Comparison of ENCODE assay signal across 9 mouse cellular contexts in the genomic region with DNA sequence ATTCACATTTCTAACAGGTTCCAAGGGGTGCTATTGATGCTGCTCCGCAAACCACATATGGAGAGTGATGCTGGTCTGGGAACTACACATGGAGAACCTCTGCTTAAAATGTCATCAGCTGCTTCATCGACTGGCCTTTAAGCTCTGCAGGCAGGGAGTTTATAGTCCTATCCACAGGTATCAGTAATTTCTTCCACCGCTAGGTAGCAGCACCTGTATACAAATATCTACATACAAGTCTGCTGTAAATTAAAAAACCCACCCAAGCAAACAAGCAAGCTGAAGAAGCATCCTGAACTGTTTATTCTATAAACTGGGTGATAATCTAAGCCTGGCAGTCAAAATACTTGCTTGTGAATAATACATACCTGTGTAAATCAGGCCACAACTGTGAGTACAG.
A peak's percentile ranks its signal among the peaks of the same experiment; 100 is the strongest.
DNase-seq lines count a peak whose midpoint lies in the region; ATAC-seq and TF ChIP-seq lines count a peak whose summit lies in the region.
"Had no signal": no experiment of that assay in that cellular context is flagged by ENCODE, and none has a peak within 500 bp of the region (broad histone marks: within the 10 kb centered on the region; RNA-seq: fewer than 3 reads in every experiment).

No protein-coding gene starts in this region.

- no peak overlapping the region for H3K4me3 ChIP-seq in forebrain, embryonic 14.5 days (ENCODE audit: low read depth, low read length)
- H3K4me3 ChIP-seq in forebrain, embryonic 11.5 days (ENCODE audit: low read depth, low read length), result no peak overlapping the region
- no peak overlapping the region for H3K4me3 ChIP-seq in midbrain, embryonic 11.5 days (ENCODE audit: low read depth, low read length)
- no peak overlapping the region for H3K4me3 ChIP-seq in midbrain, embryonic 13.5 days (replicated peaks)
- H3K4me3 ChIP-seq in limb, embryonic 14.5 days (replicated peaks; ENCODE audit: low read length), result no peak overlapping the region
- H3K4me3 ChIP-seq: midbrain, embryonic 12.5 days had no signal

- ATAC-seq in forebrain, embryonic 14.5 days, result no peak
- ATAC-seq in forebrain, embryonic 11.5 days (replicated peaks; ENCODE audit: low FRiP score), result no peak
- ATAC-seq in midbrain, embryonic 11.5 days (ENCODE audit: low FRiP score), result no peak
- ATAC-seq in midbrain, embryonic 13.5 days, result no peak
- ATAC-seq in limb, embryonic 14.5 days (ENCODE audit: low FRiP score, low read depth), result no peak
- no peak for ATAC-seq in inflammation-experienced regulatory T-cells, adult 6 months

- intact Hi-C loops in heart, postnatal 14 days (cut with DNase I), result loop anchor here (2.0 to 5.0 kb wide), 4 partner anchors 38 to 288 kb away; a partner anchor contains a TSS

- WGBS in forebrain, embryonic 14.5 days, result 43% methylated on average over 3 of the region's 3 CpGs
- 48% methylated on average over 3 of the region's 3 CpGs for WGBS in forebrain, embryonic 11.5 days
- 48% methylated on average over 3 of the region's 3 CpGs for WGBS in midbrain, embryonic 11.5 days
- WGBS in midbrain, embryonic 13.5 days, result 45% methylated on average over 3 of the region's 3 CpGs
- WGBS in limb, embryonic 14.5 days, result 30% methylated on average over 3 of the region's 3 CpGs

- peak; percentile 66 for DNase-seq in forebrain, embryonic 14.5 days (ENCODE audit: low spot score)
- no peak for DNase-seq in forebrain, embryonic 11.5 days (ENCODE audit: low spot score)
- DNase-seq in midbrain, embryonic 11.5 days (ENCODE audit: low spot score, missing footprints), result peak; percentile 87
- DNase-seq in adipocyte (ENCODE audit: low spot score), result peak; percentile 67
- peak; percentile 37 to 63 for DNase-seq in heart, postnatal 14 days
- DNase-seq in limb, embryonic 14.5 days (ENCODE audit: low spot score), result peak; percentile 62

- no peak overlapping the region for H3K27ac ChIP-seq in forebrain, embryonic 14.5 days (ENCODE audit: low read depth, low read length)
- H3K27ac ChIP-seq in forebrain, embryonic 11.5 days (ENCODE audit: low read depth, low read length), result no peak overlapping the region
- H3K27ac ChIP-seq in midbrain, embryonic 11.5 days (ENCODE audit: low read depth, low read length), result no peak overlapping the region
- no peak overlapping the region for H3K27ac ChIP-seq in midbrain, embryonic 13.5 days
- H3K27ac ChIP-seq in limb, embryonic 14.5 days (replicated peaks; ENCODE audit: low read depth, low read length), result no peak overlapping the region
- H3K27ac ChIP-seq: midbrain, embryonic 12.5 days had no signal

- H3K4me2 ChIP-seq in forebrain, embryonic 14.5 days (ENCODE audit: low read length), result no peak overlapping the region
- no peak overlapping the region for H3K4me2 ChIP-seq in forebrain, embryonic 11.5 days (ENCODE audit: low read depth, low read length, severe bottlenecking)
- no peak overlapping the region for H3K4me2 ChIP-seq in midbrain, embryonic 11.5 days
- H3K4me2 ChIP-seq in midbrain, embryonic 13.5 days (replicated peaks), result no peak overlapping the region
- no peak overlapping the region for H3K4me2 ChIP-seq in limb, embryonic 14.5 days (replicated peaks; ENCODE audit: low read depth, low read length, severe bottlenecking)
- H3K4me2 ChIP-seq: midbrain, embryonic 12.5 days had no signal

- H3K9me3 ChIP-seq in forebrain, embryonic 14.5 days (replicated peaks; ENCODE audit: control insufficient read depth, low read length), result no peaks in the 10 kb centered on the region
- H3K9me3 ChIP-seq in forebrain, embryonic 11.5 days (ENCODE audit: control insufficient read depth, low read length), result no peaks in the 10 kb centered on the region
- H3K9me3 ChIP-seq in midbrain, embryonic 11.5 days (ENCODE audit: control insufficient read depth, low read length), result no peaks in the 10 kb centered on the region
- no peaks in the 10 kb centered on the region for H3K9me3 ChIP-seq in midbrain, embryonic 13.5 days
- H3K9me3 ChIP-seq in limb, embryonic 14.5 days (ENCODE audit: control insufficient read depth, low read length), result no peaks in the 10 kb centered on the region
- H3K9me3 ChIP-seq: midbrain, embryonic 12.5 days had no signal

- no peaks in the 10 kb centered on the region for H3K4me1 ChIP-seq in forebrain, embryonic 14.5 days (ENCODE audit: control insufficient read depth, insufficient read depth, low read length)
- H3K4me1 ChIP-seq in forebrain, embryonic 11.5 days (replicated peaks; ENCODE audit: control insufficient read depth, insufficient read depth, low read length), result no peaks in the 10 kb centered on the region
- H3K4me1 ChIP-seq in midbrain, embryonic 11.5 days (ENCODE audit: control insufficient read depth, insufficient read depth, low read length), result no peaks in the 10 kb centered on the region
- no peaks in the 10 kb centered on the region for H3K4me1 ChIP-seq in midbrain, embryonic 13.5 days (replicated peaks)
- 0 out of 2 replicates have a peak, but pooled peaks cover 3% of the 10 kb centered on the region for H3K4me1 ChIP-seq in limb, embryonic 14.5 days (ENCODE audit: control insufficient read depth, insufficient read depth, low read length)
- H3K4me1 ChIP-seq: midbrain, embryonic 12.5 days had no signal

- no peaks in the 10 kb centered on the region for H3K27me3 ChIP-seq in forebrain, embryonic 14.5 days (replicated peaks; ENCODE audit: control insufficient read depth, insufficient read depth, low read length)
- H3K27me3 ChIP-seq in forebrain, embryonic 11.5 days (ENCODE audit: control insufficient read depth, insufficient read depth, low read length), result no peaks in the 10 kb centered on the region
- no peaks in the 10 kb centered on the region for H3K27me3 ChIP-seq in midbrain, embryonic 11.5 days (ENCODE audit: control insufficient read depth, insufficient read depth, low read length)
- no peaks in the 10 kb centered on the region for H3K27me3 ChIP-seq in midbrain, embryonic 13.5 days
- H3K27me3 ChIP-seq in limb, embryonic 14.5 days (ENCODE audit: control insufficient read depth, insufficient read depth, low read length), result no peaks in the 10 kb centered on the region
- H3K27me3 ChIP-seq: midbrain, embryonic 12.5 days had no signal

- no peak overlapping the region for H3K9ac ChIP-seq in forebrain, embryonic 14.5 days (ENCODE audit: low read length)
- H3K9ac ChIP-seq in forebrain, embryonic 11.5 days (ENCODE audit: low read length), result no peak overlapping the region
- H3K9ac ChIP-seq in midbrain, embryonic 11.5 days (ENCODE audit: low read length), result no peak overlapping the region
- no peak overlapping the region for H3K9ac ChIP-seq in midbrain, embryonic 13.5 days (replicated peaks)
- no peak overlapping the region for H3K9ac ChIP-seq in limb, embryonic 14.5 days (ENCODE audit: low read depth, low read length, severe bottlenecking)
- H3K9ac ChIP-seq: midbrain, embryonic 12.5 days had no signal

- no peaks in the 10 kb centered on the region for H3K36me3 ChIP-seq in forebrain, embryonic 14.5 days (ENCODE audit: control insufficient read depth, insufficient read depth, low read length)
- no peaks in the 10 kb centered on the region for H3K36me3 ChIP-seq in forebrain, embryonic 11.5 days (ENCODE audit: control insufficient read depth, insufficient read depth, low read length)
- no peaks in the 10 kb centered on the region for H3K36me3 ChIP-seq in midbrain, embryonic 11.5 days (ENCODE audit: control insufficient read depth, insufficient read depth, low read length)
- no peaks in the 10 kb centered on the region for H3K36me3 ChIP-seq in midbrain, embryonic 13.5 days
- no peaks in the 10 kb centered on the region for H3K36me3 ChIP-seq in limb, embryonic 14.5 days (ENCODE audit: control insufficient read depth, insufficient read depth, low read length)
- H3K36me3 ChIP-seq: midbrain, embryonic 12.5 days had no signal

- no peak for TF ChIP-seq POLR2A in limb, embryonic 14.5 days (IDR thresholded peaks at IDR 0.05; ENCODE audit: borderline replicate concordance, extremely low read depth, insufficient read depth, insufficient read length)
